Mouse (Mus musculus) kidney, adult 9 months (tissue): ENCODE results near the gene Xylt2.
A peak's percentile ranks its signal among the peaks of the same experiment; 100 is the strongest.
"Not testable (repeated sequence)": the region's sequence is repeated elsewhere in the genome, so short reads cannot be mapped to it uniquely, and the experiment has no call there.

Source experiments
- DNase-seq: peaks from one replicate; pipeline ENCODE4 v3.0.0; 2022

Xylt2 gene

DNA sequence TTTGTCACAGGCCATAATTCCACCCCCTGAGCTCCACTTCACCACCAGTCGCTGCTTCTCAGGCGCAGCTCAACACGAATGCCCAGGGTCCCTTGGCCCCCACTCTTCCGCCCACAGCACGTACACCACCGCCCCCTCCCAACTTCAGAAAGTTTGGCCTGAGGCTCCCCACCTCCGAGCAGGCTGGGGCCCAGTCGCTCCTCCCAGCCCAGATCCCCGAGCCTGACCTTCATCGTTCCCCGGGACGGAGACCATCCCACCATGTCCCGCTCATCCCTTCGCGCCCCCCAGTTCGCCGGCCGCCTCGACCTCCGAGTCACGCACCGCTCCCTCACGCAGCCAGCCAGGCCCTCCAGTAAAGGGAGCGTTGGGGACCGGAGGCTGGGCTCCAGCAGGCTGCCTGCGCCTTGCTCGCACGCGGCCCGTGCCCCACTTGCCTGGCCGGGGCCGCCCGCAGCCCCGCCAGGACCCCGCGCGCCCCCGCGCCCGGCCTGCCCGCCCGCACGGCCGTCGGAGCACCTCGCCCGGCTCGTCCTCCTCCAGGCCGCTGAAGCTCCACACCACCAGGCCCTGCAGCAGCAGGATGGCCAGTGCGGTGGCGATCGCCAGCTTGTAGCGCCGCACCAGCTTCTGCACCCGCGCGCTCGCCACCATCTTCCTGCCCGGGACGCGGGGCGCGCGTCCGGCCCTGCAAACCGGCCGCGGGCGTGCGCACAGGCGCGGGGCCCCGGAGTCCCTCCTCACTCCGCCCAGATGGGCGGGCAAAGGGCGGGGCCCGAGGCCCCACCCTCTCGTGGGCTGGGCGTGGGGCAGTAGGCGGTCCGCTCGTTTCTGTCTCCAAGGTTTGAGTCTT, at the start of gene Xylt2:
Gene Xylt2, minus strand, starts transcription at position 762 of the 853 bp plus-strand sequence.
- peak; percentile 93 for DNase-seq

DNA sequence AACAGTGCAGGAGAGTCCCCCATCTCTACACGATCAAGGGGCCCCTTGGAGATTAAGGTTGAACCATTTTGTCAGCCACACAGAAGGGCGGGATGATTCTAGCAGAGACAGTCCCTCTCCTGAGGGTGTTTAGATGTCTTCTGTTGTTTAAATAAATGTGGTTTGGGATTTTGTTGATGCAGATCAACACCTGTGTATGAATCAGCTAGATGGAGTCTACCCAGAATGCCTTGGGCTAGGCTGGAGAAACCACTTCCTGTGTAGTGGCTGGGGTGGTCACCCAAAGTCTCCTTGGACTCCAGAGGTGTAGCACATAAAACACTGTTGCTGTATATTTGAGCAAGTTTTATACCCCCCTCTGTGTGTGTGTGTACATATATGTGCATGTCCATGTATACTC, 41.9 kb upstream of the Xylt2 start:
- DNase-seq: no peak

DNA sequence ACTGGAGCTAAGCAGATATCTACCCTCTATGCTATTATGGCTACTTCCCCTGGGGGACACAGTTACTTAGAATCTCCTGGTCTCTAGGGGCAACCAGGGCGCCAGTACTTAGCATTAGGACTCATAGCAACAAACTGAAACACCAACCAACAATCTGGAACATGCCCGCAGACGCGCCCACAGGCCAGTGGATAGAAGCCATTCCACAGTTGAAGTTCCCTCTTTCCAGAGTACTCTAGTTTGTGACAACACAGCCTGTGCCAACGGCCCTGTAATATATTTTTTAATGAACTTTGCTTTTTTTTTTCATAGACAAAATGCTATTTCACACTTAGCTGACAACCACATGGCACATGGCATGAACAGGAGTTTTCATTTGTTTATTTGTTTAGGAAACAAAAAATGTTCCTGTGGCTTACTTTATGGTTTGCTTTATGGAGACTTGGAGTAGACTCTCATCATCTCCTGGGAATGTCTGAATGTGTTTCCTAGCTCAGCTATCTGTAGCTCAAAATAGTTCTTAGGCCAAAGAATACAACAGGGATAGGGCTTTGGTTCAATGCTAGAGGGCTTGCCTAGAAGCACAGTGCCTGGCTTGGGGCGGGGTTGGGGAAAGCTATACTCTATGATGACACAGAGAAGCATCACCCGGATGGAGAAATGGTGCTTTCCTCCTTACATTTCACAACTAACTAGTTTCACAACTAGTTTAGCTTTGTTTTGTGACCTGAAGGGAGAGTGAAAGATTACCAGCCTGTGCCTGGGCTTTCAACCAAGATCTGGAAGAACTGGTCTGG, 41.0 kb upstream of the Xylt2 start:
- no peak for DNase-seq

DNA sequence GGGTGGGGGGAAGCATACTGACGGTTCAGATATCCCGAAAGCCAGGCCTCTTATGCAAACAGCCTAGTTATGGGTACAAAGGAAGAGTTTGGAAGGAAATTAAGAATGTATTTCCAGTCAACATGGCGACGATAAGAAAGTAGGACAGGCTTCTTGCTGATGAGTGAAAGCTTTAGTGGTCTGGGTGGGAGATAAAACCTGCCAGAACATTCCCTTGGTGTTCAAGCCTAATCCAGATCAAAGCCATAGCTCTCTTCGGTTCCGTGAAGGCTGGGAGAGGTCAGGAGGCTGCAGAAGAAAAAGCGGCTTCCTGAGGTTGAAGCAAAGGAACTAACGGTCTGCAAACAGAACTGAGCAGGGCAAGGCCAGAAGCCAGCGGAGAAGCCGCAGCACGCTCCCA, 39.9 kb upstream of the Xylt2 start:
- no peak for DNase-seq

DNA sequence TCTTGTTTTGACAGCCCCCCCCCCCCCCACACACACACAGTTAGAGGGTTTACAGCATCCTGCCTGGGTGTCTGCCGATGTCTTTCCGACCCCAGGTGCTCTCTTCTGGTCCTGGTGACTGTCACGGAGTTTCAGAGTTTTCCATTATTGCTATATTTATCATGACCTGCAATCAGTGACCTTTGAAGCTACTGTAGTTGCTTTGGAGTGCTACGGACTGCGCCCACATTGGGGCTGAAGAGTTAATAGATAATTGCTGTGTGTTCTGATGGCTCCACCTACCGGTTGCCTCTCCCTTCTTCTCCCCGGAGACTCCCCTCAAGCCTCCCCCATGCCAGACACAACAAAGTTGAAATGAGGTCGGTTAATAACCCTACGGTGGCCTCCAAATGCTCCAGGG, 39.4 kb upstream of the Xylt2 start:
- peak; percentile 47 for DNase-seq

DNA sequence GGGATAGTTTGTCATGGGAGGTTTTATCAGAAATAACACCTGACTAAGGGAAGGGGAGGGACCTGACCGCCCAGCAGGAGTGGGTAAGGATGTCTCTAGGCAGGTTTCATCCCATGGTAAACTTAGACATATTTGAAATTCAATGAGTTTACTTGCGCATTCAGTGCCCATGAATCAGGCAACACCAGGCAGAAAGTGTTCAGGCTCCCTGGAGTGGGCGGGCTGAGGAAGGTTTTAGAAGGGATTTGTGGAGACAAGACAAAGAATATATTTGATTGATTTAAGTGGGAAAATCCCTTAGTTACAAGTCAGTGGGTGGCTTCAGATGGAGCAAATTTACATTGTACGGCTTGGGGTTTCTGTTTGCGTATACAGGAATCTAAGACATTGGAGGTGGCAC, 38.3 kb upstream of the Xylt2 start:
- no peak for DNase-seq

DNA sequence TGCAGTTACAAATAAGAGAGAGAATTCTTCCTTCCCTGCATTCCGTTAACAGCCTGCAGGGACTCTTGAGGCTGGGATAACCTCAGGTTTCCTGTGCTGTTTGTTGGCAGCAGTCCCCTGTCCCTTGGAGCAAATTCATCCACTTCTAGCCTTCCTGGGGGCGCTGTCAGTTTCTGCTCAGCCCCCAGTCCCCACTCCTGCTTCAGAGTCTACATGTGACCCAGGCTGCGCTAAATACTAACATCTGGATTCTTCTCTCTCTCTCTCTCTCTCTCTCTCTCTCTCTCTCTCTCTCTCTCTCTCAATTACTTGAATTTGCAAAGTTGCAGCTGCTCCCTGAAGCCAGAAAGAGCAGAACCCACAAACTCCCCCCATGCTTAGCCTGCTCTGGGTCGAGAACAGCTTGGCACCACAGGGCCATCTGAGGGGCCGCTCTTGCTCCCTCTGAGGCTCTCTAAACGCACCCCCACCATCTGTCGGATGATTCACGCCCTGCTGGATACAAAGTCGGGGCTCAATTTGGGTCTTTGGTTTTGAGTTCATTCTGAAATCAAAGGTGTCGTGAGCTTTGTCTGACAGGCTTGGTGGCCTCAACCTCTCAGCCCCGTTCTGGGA, 36.0 kb upstream of the Xylt2 start:
- no peak for DNase-seq

DNA sequence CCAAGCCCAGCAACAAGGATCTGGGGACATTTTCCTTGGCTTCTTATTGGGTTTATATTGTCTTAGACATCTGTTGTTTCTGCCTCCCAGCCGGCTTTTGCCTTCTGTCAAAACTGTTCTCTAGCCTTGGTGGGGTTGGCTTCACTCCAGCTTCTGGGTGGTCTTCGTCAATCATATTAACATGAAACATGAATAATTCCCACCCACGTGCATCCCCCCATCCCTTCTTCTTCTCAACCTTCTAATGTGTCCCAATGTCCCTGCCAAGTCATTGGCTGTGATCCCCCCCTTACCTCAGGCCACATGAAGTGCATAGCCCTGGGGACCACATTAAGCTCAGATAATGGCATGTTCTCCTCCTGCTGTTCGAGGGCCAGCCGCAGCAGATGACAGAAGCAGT, 27.2 kb upstream of the Xylt2 start, which contains the start of gene Gm11541:
Gene Gm11541, minus strand, starts transcription at position 28 of the 400 bp plus-strand sequence.
- no peak for DNase-seq

DNA sequence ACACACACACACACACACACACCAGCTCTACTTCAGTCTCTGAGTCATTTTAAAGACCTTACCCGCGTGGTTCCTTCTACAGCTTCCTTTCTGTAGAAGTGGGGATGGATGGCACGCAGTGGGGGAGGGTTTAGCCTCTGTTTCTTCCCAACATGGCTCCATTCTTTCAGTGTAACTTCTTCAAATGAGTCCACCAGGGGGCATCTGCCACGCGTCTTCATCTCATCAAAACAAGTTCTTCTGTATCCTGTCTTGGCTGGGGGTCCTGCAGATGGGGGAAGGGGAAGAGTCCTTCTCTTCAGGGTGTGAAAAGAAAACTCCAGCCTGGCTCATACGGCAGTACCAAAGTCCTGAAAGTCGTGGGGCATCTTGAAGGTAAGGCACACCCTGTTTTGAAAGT, 26.7 kb upstream of the Xylt2 start:
- DNase-seq: no peak

DNA sequence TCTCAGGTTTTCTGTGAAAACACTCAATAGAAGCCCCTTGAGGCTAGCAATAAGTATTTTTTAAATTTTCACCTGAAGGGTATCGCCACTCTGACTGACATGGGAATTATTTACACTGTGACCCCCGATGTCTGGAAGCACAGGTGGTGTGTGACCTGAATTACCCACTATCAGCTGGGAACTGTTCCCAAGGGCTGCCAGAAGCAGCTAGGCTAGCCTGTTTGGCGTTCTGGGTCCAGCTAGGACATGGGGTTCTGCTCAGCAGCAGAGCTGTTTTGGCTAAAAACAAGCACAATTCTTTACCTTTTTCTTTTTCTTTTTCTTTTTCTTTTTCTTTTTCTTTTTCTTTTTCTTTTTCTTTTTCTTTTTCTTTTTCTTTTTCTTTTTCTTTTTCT, 24.9 kb upstream of the Xylt2 start:
- no peak for DNase-seq

DNA sequence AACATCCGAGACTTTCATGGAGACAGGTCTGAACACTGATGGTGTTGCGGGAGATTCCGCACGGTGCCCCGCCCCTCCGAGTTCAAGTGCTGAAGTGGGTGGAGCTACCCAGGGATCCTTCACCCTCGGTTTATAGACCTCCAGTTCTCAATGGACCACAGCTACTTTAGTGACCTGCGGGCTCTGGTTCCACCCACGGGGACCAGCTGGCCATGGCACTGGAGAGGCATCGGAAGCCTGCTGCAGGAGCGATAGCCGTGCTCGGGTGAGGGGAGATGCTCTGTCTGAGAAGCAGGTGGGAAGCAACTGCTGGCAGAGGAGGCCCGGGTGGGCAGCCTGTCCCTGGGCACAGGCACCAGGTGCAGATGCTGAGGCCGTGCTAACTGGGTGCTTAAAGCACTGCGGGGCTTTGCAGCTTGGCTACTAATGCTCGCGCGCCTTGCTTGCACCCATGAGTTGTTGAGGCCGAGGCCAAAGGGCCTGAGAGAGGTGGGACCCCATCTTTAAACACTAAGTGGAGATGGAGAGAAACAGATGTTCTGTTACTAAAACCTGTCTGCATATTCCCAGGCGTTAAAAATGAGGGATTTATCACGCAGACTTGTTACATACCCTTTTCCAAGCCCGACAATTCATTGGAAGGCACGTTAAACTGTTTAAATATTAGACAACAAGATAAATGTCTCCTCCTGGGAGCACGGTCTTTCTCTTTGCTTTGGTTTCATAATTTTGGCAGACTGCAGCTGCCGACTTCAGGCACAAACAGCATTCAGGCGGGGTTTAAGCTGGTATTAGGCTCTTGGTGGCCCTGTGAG, 24.3 kb upstream of the Xylt2 start:
- no peak for DNase-seq

DNA sequence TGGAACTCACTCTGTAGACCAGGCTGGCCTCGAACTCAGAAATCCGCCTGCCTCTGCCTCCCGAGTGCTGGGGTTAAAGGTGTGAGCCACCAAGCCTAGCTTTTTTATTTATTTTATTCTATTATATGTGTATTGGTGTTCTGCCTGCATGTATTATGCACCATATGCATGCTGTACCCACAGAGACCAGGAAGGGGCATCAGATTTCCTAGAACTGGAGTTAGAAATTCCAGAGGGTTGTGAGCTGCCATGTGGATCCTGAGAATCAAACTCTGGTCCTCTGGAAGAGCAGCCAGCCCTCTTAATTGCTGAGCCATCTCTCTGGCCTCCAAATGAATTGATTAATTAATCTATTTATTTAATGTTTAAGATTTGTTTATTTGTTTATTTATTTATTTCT, 22.1 kb upstream of the Xylt2 start:
- no peak for DNase-seq

DNA sequence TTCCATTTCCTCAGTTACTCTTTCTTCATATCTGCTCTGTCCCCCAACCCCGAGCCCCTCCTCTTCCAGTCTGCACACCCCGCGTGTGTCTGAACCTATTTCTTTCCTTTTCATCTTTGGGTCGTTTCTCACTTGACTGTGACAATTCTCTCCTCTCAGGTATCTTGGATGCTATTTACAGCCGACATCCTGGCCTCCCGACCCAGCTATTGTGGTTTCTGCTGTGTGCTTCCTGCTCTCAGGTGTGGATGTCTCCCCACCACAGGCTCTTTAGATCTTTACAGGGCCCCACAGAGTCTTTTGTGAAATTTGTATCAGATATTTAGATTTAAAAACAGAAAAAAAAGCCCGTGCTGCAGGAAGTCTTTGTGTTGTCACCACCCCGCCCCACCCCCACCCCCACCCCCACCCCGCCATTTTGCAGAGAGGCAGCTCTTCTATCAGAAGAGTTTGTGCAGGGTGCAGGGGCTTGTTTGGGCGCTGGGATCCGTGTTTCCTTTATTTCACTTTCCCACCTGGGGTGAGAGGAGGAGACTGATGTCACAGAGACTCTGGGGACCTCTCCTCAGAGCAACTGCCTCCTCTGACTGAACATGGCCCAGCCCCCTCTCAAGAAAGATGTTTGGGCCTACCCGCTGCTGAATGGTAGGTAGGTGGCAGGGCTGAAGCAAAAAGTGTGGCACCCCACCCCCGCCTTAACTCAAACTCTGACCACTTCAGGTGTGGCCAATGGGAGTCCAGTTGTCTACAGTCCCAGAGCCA, 20.6 kb upstream of the Xylt2 start:
- no peak for DNase-seq

DNA sequence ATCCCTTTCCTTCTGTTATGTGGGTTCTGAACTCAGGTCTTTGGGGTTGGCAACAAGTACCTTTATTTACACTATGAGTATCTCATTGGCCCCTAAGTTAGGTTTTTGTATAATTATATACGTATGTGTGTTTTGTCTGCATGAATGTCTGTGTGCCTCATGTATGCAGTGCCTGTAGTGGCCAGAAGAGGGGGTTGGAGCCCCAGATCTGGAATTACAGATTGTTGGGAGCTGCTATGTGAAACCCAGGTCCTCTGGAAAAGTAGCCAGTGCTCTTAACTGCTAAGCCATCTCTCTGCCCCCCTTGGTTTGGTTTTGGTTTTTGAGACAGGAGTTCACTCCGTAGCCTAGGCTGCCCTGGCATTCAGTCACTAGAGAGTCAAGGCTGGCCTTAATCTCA, 19.8 kb upstream of the Xylt2 start:
- no peak for DNase-seq

DNA sequence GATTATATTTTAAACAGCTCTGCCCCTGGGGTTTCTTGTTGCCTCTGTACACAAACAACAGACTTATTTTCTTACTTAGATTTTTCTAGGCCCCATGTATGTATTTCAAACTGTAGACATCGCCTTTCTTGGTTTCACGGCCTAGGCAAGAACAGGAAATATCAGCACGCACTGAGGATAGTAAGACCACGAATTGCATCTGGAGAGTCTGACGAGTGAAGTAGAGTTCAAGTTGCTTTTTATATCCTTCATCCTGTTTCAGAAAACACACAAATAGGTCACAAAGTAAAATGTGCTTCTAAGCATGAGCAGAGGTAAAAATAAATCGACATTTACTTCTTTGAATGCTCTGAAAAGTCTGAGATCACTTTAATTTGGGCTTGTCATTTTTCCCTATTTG, 18.2 kb upstream of the Xylt2 start:
- DNase-seq: no peak

DNA sequence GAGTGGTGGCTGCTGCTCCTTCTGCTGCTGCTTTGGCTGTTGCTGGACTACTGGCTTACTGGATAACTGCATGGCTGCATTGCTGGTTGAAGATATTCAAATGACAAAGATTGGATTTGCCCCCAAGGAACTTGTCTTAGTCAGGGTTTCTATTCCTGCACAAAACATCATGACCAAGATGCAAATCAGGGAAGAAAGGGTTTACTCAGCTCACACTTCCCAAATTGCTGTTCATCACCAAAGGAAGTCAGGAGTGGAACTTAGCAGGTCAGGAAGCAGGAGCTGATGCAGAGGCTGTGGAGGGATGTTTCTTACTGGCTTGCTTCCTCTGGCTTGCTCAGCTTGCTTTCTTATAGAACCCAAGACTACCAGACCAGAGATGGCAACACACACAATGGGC, 15.2 kb upstream of the Xylt2 start:
- not testable (repeated sequence) for DNase-seq

DNA sequence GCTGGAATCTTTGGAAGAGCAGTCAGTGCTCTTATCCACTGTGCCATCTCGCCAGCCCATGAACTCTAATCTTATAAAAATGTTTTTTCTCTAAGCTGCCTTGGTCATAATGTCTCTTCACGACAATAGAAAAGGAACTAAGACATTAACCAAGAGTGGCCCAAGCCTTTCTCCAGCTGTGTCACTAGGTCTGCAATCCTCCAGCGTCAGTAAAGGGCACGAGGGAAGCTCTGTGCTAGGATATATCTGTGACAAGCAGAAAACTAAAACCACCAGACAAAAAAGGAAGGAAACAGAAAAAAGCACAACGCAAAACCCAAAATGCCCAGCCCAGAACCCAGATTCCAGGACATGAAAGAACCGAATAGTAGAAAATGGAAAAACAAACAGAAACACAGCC, 9.9 kb upstream of the Xylt2 start:
- no peak for DNase-seq

DNA sequence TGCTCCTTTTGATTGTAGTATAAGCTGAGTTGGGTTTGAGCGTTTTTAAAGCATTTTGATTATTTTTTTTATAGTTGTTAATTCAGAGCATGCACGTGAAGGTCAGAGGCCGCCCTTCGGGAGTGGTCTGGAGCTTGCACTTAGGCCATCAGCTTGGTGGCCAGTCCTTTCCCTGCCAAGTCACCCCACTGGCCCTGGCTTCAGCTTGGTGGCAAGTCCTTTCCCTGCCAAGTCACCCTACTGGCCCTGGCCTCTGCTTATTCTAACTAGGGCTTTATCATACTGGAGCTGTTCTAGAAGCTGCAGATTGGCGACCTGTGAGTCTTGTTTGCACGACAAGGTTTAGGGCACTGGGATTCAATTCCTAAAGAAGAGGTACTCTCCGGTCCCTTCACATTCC, 5.1 kb upstream of the Xylt2 start:
- no peak for DNase-seq

DNA sequence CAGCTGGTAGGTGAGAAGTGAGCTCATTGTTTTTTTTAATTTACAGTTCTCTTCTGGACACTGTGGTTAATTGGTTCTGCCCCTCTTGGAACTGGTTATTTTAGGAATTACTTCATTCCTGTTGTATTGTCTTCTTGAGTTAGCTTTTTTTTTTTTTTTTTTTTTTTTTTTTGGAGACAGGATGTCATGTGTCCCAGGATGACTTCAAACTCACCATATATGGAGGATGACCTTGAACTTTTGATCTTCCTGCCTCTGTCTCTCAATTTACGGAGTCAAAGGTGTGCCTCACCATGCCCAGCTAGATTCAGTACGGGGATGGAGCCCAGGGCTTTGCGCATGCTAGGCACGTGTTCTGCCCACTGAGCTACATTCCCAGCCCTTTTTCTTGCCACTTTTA, 4.3 kb upstream of the Xylt2 start:
- DNase-seq: no peak

DNA sequence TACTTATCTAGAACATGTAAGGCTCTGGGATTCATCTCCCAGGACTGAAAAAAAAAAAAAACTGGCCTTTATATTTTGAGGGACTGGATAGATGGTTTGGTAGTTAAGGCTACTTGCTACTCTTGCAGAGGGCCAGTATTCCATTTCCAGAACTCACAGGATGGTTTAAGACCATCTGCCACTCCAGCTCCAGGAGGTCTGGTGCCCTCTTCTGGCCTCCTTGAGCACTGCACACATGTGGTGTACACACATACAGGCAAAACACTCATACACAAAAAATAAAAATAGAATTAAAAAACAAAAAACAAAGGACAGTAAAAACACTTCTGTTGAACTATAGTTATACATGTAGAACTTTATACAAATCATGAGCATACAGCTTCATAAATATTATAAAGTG, 3.3 kb upstream of the Xylt2 start:
- DNase-seq: no peak

DNA sequence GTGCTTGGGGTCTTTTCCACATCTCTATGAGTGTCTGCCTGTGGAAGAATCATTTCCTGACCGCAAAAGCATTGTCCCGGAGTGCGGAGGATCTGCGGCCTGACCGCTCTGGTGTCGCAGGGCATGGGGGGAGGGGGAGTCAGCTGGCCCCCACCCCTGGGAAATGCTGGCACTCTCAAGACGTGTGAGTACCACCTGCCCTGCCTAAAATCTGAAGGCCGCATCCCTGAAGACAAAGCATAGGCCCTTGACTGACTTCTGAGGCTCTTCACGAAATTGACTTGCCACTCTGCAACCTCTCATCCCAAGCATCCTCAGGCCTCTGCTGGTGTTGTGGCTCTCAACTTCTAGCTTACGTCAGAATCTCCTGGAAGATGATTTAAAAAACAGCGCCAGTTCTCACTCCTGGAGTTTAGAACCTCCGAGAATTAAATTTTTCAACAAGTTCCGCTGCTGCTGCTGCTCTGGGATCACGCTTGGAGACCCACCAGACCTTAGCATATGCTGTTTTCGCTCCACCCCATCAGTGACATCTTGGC, 361 bp upstream of the Xylt2 start:
- no peak for DNase-seq

DNA sequence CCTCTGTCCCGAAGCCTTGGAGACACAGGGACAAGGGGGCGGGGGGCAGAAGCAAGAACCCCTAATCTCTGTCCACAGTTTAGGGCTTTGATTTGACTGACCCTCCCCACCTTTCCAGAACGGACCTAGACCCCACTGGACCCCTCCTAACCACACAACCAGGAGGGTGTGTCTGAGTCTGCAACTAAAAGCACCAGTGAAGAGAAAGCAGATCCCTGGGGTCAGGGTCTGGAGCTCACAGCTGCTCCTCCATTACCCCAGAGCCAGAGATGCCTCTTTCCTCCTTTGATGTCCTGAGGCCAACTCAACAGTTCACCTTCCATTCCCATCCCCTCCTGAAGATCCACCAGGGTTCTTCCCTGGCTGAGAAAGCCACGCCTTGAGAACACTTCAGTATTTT, 1.0 kb downstream of the Xylt2 start:
- DNase-seq: no peak
